ENCODE assay signal across 9 mouse cellular contexts in the genomic region with DNA sequence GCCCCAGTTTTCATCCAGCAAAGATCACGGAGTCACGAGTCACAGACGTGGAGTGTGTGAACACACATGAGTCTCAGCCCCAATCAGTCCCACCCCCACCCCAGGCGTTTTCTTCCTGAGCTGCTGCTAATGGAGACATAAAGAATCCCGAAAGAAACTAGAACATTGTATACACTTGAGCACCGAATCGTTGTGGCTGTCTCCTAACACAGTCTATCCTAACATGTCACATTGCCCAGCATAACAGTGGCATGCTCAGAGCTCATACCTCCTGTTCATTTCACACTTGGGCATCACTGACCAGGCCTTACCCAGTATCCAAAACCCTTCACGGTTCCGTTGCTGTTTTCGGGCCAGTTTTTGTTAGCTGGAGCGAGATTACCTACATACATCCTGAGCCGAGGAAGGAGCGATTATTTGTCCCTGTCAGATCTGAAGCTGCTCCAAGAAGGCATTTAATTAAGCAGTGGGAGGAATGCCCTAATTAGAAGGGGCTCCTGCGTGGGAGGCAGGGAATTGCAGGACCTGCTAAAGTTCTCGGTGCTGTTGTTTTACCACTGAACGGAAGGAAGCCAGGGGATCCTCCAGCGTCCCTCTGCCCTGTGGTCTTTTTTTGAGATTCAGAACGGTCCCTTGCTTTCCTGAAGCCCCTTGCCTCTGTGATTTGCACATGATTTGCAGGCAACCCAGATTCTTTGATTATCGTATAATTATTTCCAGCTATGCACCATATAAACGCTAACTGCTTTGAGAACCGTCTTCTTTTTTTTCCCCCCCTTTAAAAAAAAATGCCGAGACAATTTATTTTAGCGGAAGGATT. TPM values are rescaled to one million over a fixed set of nuclear protein-coding genes. Genes with fewer than 3 reads are reported as not detected.
DNase-seq lines count a peak whose midpoint lies in the region; ATAC-seq and TF ChIP-seq lines count a peak whose summit lies in the region.
"Had no signal": no experiment of that assay in that cellular context is flagged by ENCODE, and none has a peak within 500 bp of the region (broad histone marks: within the 10 kb centered on the region; RNA-seq: fewer than 3 reads in every experiment).

No protein-coding gene starts in this region.

- H3K27me3 ChIP-seq in kidney, postnatal 0 days (ENCODE audit: insufficient read depth, low read length), result no peaks in the 10 kb centered on the region
- H3K27me3 ChIP-seq in midbrain, postnatal 0 days (ENCODE audit: insufficient read depth, low read length), result no peaks in the 10 kb centered on the region

- DNase-seq in cerebellum, adult 18-20 months, result peak; percentile 11 to 28
- no peak for DNase-seq in cerebellum, postnatal 4 days (ENCODE audit: low spot score in 2 of 2)
- DNase-seq in right cerebral cortex, adult 2 months (ENCODE audit: low spot score in 2 of 2), result peak; percentile 28 to 50
- DNase-seq in right cerebral cortex, postnatal 14 days, result no peak
- peak; percentile 57 for DNase-seq in kidney, postnatal 0 days (ENCODE audit: low spot score)
- peak; percentile 30 for DNase-seq in midbrain, postnatal 0 days (ENCODE audit: low spot score)
- DNase-seq in testis, postnatal 10 days (ENCODE audit: low spot score), result no peak
- no peak for DNase-seq in adrenal gland, postnatal 4 days (ENCODE audit: low spot score in 2 of 2)

- no peaks in the 10 kb centered on the region for H3K36me3 ChIP-seq in kidney, postnatal 0 days (ENCODE audit: insufficient read depth, low read length)
- no peaks in the 10 kb centered on the region for H3K36me3 ChIP-seq in midbrain, postnatal 0 days (ENCODE audit: insufficient read depth, low read length)

- no peaks in the 10 kb centered on the region for H3K4me1 ChIP-seq in kidney, postnatal 0 days (replicated peaks; ENCODE audit: insufficient read depth, low read length)
- peaks cover 10% of the 10 kb centered on the region; the same call in 1 of the 2 replicates for H3K4me1 ChIP-seq in midbrain, postnatal 0 days (ENCODE audit: insufficient read depth, low read length)

- 16% methylated on average over 23 of the region's 23 CpGs for WGBS in kidney, postnatal 0 days
- WGBS in midbrain, postnatal 0 days, result 20% methylated on average over 23 of the region's 23 CpGs

- H3K27ac ChIP-seq in kidney, postnatal 0 days, result no peak overlapping the region
- no peak overlapping the region for H3K27ac ChIP-seq in midbrain, postnatal 0 days (ENCODE audit: low read depth, low read length)
- H3K27ac ChIP-seq: macrophage had no signal

- peak overlapping the region; percentile 22 for H3K4me3 ChIP-seq in kidney, postnatal 0 days (replicated peaks; ENCODE audit: low read depth, low read length)
- H3K4me3 ChIP-seq in midbrain, postnatal 0 days (ENCODE audit: low read depth, low read length), result peak overlapping the region; percentile 26; the same call in 1 of the 2 replicates

- 0 out of 2 replicates have a peak overlapping the region, but pooled peaks have one; percentile 35 for H3K9ac ChIP-seq in kidney, postnatal 0 days (ENCODE audit: low read depth, low read length)
- peak overlapping the region; percentile 48 for H3K9ac ChIP-seq in midbrain, postnatal 0 days (replicated peaks; ENCODE audit: low read length, poor library complexity, severe bottlenecking)

- no peaks in the 10 kb centered on the region for H3K9me3 ChIP-seq in kidney, postnatal 0 days (replicated peaks; ENCODE audit: low read length)
- no peaks in the 10 kb centered on the region for H3K9me3 ChIP-seq in midbrain, postnatal 0 days (ENCODE audit: low read length)

- no peak for TF ChIP-seq CTCF in kidney, postnatal 0 days (IDR thresholded peaks at IDR 0.05; ENCODE audit: low read depth)
- no peak for TF ChIP-seq CTCF in midbrain, postnatal 0 days (IDR thresholded peaks at IDR 0.05)

- 0 out of 2 replicates have a peak, but pooled peaks have one; percentile 45 for ATAC-seq in kidney, postnatal 0 days (replicated peaks; ENCODE audit: low FRiP score, low read depth)
- no peak; the same call in 1 of the 2 replicates for ATAC-seq in midbrain, postnatal 0 days (ENCODE audit: low FRiP score)

- peak overlapping the region; percentile 58 for H3K4me2 ChIP-seq in kidney, postnatal 0 days (ENCODE audit: low read length)
- peak overlapping the region; percentile 53 for H3K4me2 ChIP-seq in midbrain, postnatal 0 days (ENCODE audit: low read depth, low read length, poor library complexity, severe bottlenecking)

RNA-seq across cellular contexts. Expression of gene Nap1l1, which starts 53.4 kb away (rescaled TPM):
- 171 and 174 TPM in 2 replicates for polyA plus RNA-seq in kidney, postnatal 0 days (2015; fragmentation: Nextera tagmentation; extraction: Ambion mirVana)
- 57.1 and 83.3 TPM in 2 replicates for total RNA-seq in midbrain, postnatal 0 days (2014; rRNA removed)
- polyA plus RNA-seq in midbrain, postnatal 0 days (2015; fragmentation: Nextera tagmentation; extraction: Ambion mirVana), result 160 and 171 TPM in 2 replicates
- 100 to 1,000 TPM; 213 to 250 TPM for total RNA-seq in adrenal gland, postnatal 4 days (2021)

Comparison
In these comparisons a context has a peak if more than half of its experiments do, and no peak if none do; other contexts are left out.
1. DNase-seq: peak in cerebellum, adult 18-20 months (2 of 2), right cerebral cortex, adult 2 months (2 of 2), kidney, postnatal 0 days (single experiment) and midbrain, postnatal 0 days (single experiment); none in cerebellum, postnatal 4 days (0 of 2), right cerebral cortex, postnatal 14 days (single experiment), testis, postnatal 10 days (single experiment) and adrenal gland, postnatal 4 days (0 of 2).